Mouse (Mus musculus) stomach, postnatal 0 days (tissue): ENCODE measurements around the gene Habp2.

Experiments
- CTCF ChIP-seq: IDR thresholded peaks from 2 replicates; pipeline ENCODE4 v1.5.1; 2016; ENCODE audit warnings: antibody characterized with exemption, low read depth, mild to moderate bottlenecking, moderate library complexity
- EP300 ChIP-seq: optimal IDR thresholded peaks from 2 replicates; pipeline ENCODE3; 2016; ENCODE audit warnings: antibody characterized with exemption

DNA sequence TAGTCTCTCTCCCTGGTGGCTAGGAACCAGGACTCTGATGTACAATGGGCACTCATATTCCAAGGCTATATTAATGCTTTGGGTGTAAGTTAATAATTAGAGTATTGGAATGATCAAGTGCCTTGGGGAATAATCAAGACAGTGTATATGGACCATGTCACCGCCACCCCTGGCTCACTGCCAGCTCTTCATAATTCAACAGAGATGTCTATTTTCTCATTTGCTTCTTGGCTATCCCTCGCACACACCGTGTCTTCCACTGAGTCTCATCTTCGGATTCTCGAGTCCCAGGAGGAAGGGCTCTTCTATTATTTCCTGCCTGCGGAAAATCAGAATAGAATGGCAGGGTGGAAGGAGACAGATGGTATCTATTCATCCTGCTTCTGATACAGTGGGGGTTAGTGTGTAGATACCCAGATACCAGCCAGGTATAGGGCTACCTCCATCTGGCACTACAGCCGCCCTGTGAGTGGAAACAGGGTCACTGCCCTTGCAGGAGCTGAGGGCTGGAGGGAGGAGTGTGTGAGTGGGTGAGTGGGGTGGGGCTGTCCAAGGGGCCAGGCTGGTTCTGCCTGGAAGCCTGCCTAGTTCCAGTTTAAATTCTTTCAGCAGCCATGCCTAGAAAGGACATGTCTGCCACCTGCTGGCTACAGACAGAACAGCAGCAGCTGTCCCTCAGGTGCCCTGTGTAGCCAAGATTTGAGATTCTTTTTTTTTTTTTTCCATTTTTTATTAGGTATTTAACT, 7.9 kb downstream of the Habp2 start:
- TF ChIP-seq CTCF (peak; percentile 86), EP300 (no peak)
